ENCODE assay signal across 25 mouse cellular contexts in the genomic region with DNA sequence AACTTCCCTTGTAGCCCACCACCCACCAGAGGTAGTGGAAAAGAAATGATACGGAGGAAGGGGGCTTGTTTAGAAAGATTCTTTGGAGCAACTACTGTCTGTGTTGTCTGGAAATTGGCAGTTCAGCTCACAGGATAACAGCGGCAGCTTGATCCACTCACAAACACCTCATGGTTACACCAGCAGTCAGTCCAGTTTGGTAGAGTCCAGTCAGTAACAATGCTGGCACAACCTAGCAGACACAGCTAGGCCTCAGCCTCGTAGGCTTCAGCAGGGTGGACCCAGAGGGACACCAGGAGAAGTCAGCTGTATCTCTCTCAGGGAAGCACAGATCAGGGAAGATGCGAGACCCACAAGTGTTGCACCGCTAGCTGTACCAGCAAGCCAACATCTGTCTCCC. TPM values are rescaled to one million over a fixed set of nuclear protein-coding genes. Genes with fewer than 3 reads are reported as not detected.
"Had no signal": no experiment of that assay in that cellular context is flagged by ENCODE, and none has a peak within 500 bp of the region (broad histone marks: within the 10 kb centered on the region; RNA-seq: fewer than 3 reads in every experiment).

No protein-coding gene starts in this region.

- H3K4me1 ChIP-seq: intestine, embryonic 15.5 days; kidney, embryonic 15.5 days; limb, embryonic 10.5 days; limb, embryonic 13.5 days; midbrain, embryonic 12.5 days; midbrain, embryonic 15.5 days; neural tube, embryonic 12.5 days; neural tube, embryonic 15.5 days had no signal

- H3K27me3 ChIP-seq: intestine, embryonic 15.5 days; kidney, embryonic 15.5 days; limb, embryonic 13.5 days; midbrain, embryonic 15.5 days; neural tube, embryonic 12.5 days; neural tube, embryonic 15.5 days had no signal

- ATAC-seq: hindbrain, embryonic 16.5 days; intestine, embryonic 15.5 days; liver, postnatal 0 days; midbrain, embryonic 15.5 days had no signal

- H3K9me3 ChIP-seq: intestine, embryonic 15.5 days; kidney, embryonic 15.5 days; limb, embryonic 10.5 days; limb, embryonic 13.5 days; midbrain, embryonic 12.5 days; midbrain, embryonic 15.5 days; neural tube, embryonic 12.5 days; neural tube, embryonic 15.5 days had no signal

- H3K4me3 ChIP-seq: intestine, embryonic 15.5 days; kidney, embryonic 15.5 days; left cerebral cortex, adult 2 months; limb, embryonic 10.5 days; limb, embryonic 13.5 days; midbrain, embryonic 12.5 days; midbrain, embryonic 15.5 days; neural tube, embryonic 12.5 days; neural tube, embryonic 15.5 days had no signal

- H3K27ac ChIP-seq: intestine, embryonic 15.5 days; kidney, embryonic 15.5 days; left cerebral cortex, adult 2 months; limb, embryonic 10.5 days; limb, embryonic 13.5 days; liver, embryonic 14.5 days; midbrain, embryonic 12.5 days; midbrain, embryonic 15.5 days; neural tube, embryonic 12.5 days; neural tube, embryonic 15.5 days; stomach, postnatal 0 days had no signal

- H3K9ac ChIP-seq: intestine, embryonic 15.5 days; kidney, embryonic 15.5 days; limb, embryonic 13.5 days; liver, embryonic 14.5 days; liver, postnatal 0 days; midbrain, embryonic 12.5 days; midbrain, embryonic 15.5 days; neural tube, embryonic 12.5 days; neural tube, embryonic 15.5 days had no signal

- DNase-seq: kidney, adult 11 months; kidney, adult 8-10 months; kidney, postnatal 10 days; kidney, postnatal 36 days; layer of hippocampus, postnatal 36 days; liver; liver, postnatal 0 days; retina, postnatal 1 day; thymus, adult 2 months; thymus, postnatal 14 days; thymus, postnatal 4 days had no signal

- H3K36me3 ChIP-seq: intestine, embryonic 15.5 days; kidney, embryonic 15.5 days; limb, embryonic 10.5 days; limb, embryonic 13.5 days; midbrain, embryonic 12.5 days; midbrain, embryonic 15.5 days; neural tube, embryonic 12.5 days; neural tube, embryonic 15.5 days had no signal

- H3K4me2 ChIP-seq: intestine, embryonic 15.5 days; kidney, embryonic 15.5 days; limb, embryonic 13.5 days; midbrain, embryonic 12.5 days; midbrain, embryonic 15.5 days; neural tube, embryonic 12.5 days; neural tube, embryonic 15.5 days had no signal

RNA-seq across cellular contexts. Expression of a gene that starts 19.0 kb away (rescaled TPM):
- polyA plus RNA-seq: liver, embryonic 14.5 days; liver, postnatal 0 days; small intestine, adult 2 months; stomach, embryonic 14.5 days; stomach, postnatal 0 days had no signal
